Mouse (Mus musculus): ENCODE measurements at regions not wholly inside any gene's neighbourhood (a gene's known extent, or its start where the extent isn't known, plus 50 kb on each side); places are given as distances from the start of the nearest gene placed in this dataset.

GRCm38 (mm10) chr11:57956909-57957308 lies 52.0 kb upstream of the Larp1 start:
- TF ChIP-seq CTCF (IDR thresholded peaks at IDR 0.05; ENCODE audit: borderline replicate concordance, insufficient read depth, low read depth, low read length): no peak
- TF ChIP-seq POLR2A (IDR thresholded peaks at IDR 0.05; ENCODE audit: borderline replicate concordance, insufficient read depth, low read length): no peak

Measured in cerebellum, adult 2 months (tissue).